Comparison of ENCODE assay signal across 8 mouse cellular contexts in genomic region chr8:116943555-116944384, GRCm38 (mm10). TPM values are rescaled to one million over a fixed set of nuclear protein-coding genes. Genes with fewer than 3 reads are reported as not detected.
DNase-seq lines count a peak whose midpoint lies in the region; ATAC-seq and TF ChIP-seq lines count a peak whose summit lies in the region.

No protein-coding gene starts in this region.

- DNase-seq in ES-CJ7 (ENCODE audit: low read depth, low spot score): peak; percentile 31
- peak; percentile 27 to 30 for DNase-seq in adrenal gland, postnatal 36 days
- DNase-seq in forebrain, embryonic 14.5 days (ENCODE audit: low spot score): peak; percentile 19
- peak; percentile 51 for DNase-seq in limb, embryonic 10.5 days (ENCODE audit: low spot score)
- no peak for DNase-seq in c-Kit-positive CD71-positive TER-119-positive erythroid progenitor cells, embryonic 14.5 days (ENCODE audit: low spot score)

- no peak for TF ChIP-seq POLR2A in small intestine, adult 2 months (IDR thresholded peaks at IDR 0.05; ENCODE audit: low read depth, low read length)

- peak overlapping the region; percentile 94 for H3K4me3 ChIP-seq in forebrain, embryonic 14.5 days (ENCODE audit: low read depth, low read length)
- H3K4me3 ChIP-seq in hindbrain, embryonic 13.5 days: peak overlapping the region; percentile 98
- H3K4me3 ChIP-seq in limb, embryonic 10.5 days: peak overlapping the region; percentile 96
- H3K4me3 ChIP-seq in small intestine, adult 2 months (ENCODE audit: low read depth, low read length): peak overlapping the region; percentile 84

- no peak for TF ChIP-seq CTCF in small intestine, adult 2 months (IDR thresholded peaks at IDR 0.05; ENCODE audit: extremely low read depth, insufficient read length, insufficient replicate concordance, low read depth, low read length)

- peaks cover 8% of the 10 kb centered on the region for H3K4me1 ChIP-seq in forebrain, embryonic 14.5 days (ENCODE audit: control insufficient read depth, insufficient read depth, low read length)
- H3K4me1 ChIP-seq in hindbrain, embryonic 13.5 days (replicated peaks): peaks cover 27% of the 10 kb centered on the region
- peaks cover 23% of the 10 kb centered on the region for H3K4me1 ChIP-seq in limb, embryonic 10.5 days
- peaks cover 13% of the 10 kb centered on the region for H3K4me1 ChIP-seq in small intestine, adult 2 months (ENCODE audit: control insufficient read depth, insufficient read depth, insufficient read length, low read length)

- H3K9ac ChIP-seq in forebrain, embryonic 14.5 days (ENCODE audit: low read length): peak overlapping the region; percentile 87
- H3K9ac ChIP-seq in hindbrain, embryonic 13.5 days: peak overlapping the region; percentile 93

- ATAC-seq in forebrain, embryonic 14.5 days: peak; percentile 79
- peak; percentile 83 for ATAC-seq in hindbrain, embryonic 13.5 days (ENCODE audit: low FRiP score)
- ATAC-seq in megakaryocyte-erythroid progenitor cell, adult 5-6 weeks (replicated peaks; ENCODE audit: low FRiP score, low TSS enrichment, poor library complexity, severe bottlenecking): 0 out of 2 replicates have a peak, but pooled peaks have one; percentile 8

- 0 out of 2 replicates have a peak, but pooled peaks cover 10% of the 10 kb centered on the region for H3K36me3 ChIP-seq in forebrain, embryonic 14.5 days (ENCODE audit: control insufficient read depth, insufficient read depth, low read length)
- no peaks in the 10 kb centered on the region; the same call in 1 of the 2 replicates for H3K36me3 ChIP-seq in hindbrain, embryonic 13.5 days
- H3K36me3 ChIP-seq in limb, embryonic 10.5 days: peaks cover 18% of the 10 kb centered on the region
- no peaks in the 10 kb centered on the region for H3K36me3 ChIP-seq in small intestine, adult 2 months (ENCODE audit: control insufficient read depth, insufficient read depth, low read length)

- peak overlapping the region; percentile 55; the same call in 1 of the 2 replicates for H3K27ac ChIP-seq in forebrain, embryonic 14.5 days (ENCODE audit: low read depth, low read length)
- peak overlapping the region; percentile 79 for H3K27ac ChIP-seq in hindbrain, embryonic 13.5 days
- H3K27ac ChIP-seq in limb, embryonic 10.5 days: peak overlapping the region; percentile 85
- no peak overlapping the region; the same call in 1 of the 2 replicates for H3K27ac ChIP-seq in small intestine, adult 2 months (ENCODE audit: insufficient read depth, low read depth, low read length)

- H3K4me2 ChIP-seq in forebrain, embryonic 14.5 days (ENCODE audit: low read length): peak overlapping the region; percentile 95
- peak overlapping the region; percentile 95 for H3K4me2 ChIP-seq in hindbrain, embryonic 13.5 days

- no peaks in the 10 kb centered on the region for H3K27me3 ChIP-seq in forebrain, embryonic 14.5 days (replicated peaks; ENCODE audit: control insufficient read depth, insufficient read depth, low read length)
- H3K27me3 ChIP-seq in hindbrain, embryonic 13.5 days: no peaks in the 10 kb centered on the region
- no peaks in the 10 kb centered on the region for H3K27me3 ChIP-seq in limb, embryonic 10.5 days (ENCODE audit: low read depth, poor library complexity, severe bottlenecking)
- H3K27me3 ChIP-seq in small intestine, adult 2 months (ENCODE audit: control insufficient read depth, insufficient read depth, low read length): no peaks in the 10 kb centered on the region

- under 1% methylated on average over 55 of the region's 62 CpGs for WGBS in forebrain, embryonic 14.5 days
- under 1% methylated on average over 62 of the region's 62 CpGs for WGBS in hindbrain, embryonic 13.5 days
- 2% methylated on average over 62 of the region's 62 CpGs for WGBS in limb, embryonic 10.5 days
- under 1% methylated on average over 62 of the region's 62 CpGs for WGBS in small intestine, adult 2 months

- H3K9me3 ChIP-seq in forebrain, embryonic 14.5 days (replicated peaks; ENCODE audit: control insufficient read depth, low read length): no peaks in the 10 kb centered on the region
- H3K9me3 ChIP-seq in hindbrain, embryonic 13.5 days: no peaks in the 10 kb centered on the region
- H3K9me3 ChIP-seq in limb, embryonic 10.5 days (replicated peaks): no peaks in the 10 kb centered on the region

RNA-seq across cellular contexts. Expression of gene Atmin, which starts 0.6 kb away (rescaled TPM):
- total RNA-seq in adrenal gland, postnatal 36 days (2021): 10 to 100 TPM; 23.1 to 24.4 TPM
- 16.4 and 16.9 TPM in 2 replicates for polyA plus RNA-seq in forebrain, embryonic 14.5 days (2014; fragmentation: Nextera tagmentation; extraction: Ambion mirVana)
- 19.5 and 20.9 TPM in 2 replicates for polyA plus RNA-seq in hindbrain, embryonic 13.5 days (2015; fragmentation: Nextera tagmentation; extraction: Ambion mirVana)
- polyA plus RNA-seq in limb, embryonic 10.5 days (2016; fragmentation: Nextera tagmentation; extraction: Ambion mirVana): 12.1 and 12.4 TPM in 2 replicates
- 15.5 and 19.7 TPM in 2 replicates for total RNA-seq in megakaryocyte-erythroid progenitor cell, adult 5-6 weeks (2014; fragmentation: Nextera tagmentation)
- 10.9 and 18.4 TPM in 2 replicates for total RNA-seq in megakaryocyte-erythroid progenitor cell, adult 5-6 weeks (2017)
- 6.7 and 10.4 TPM in 2 replicates for polyA plus RNA-seq in small intestine, adult 2 months (2012; rRNA removed)

RNA-seq across cellular contexts. Expression of gene Cenpn, which starts 22.2 kb away (rescaled TPM):
- total RNA-seq in adrenal gland, postnatal 36 days (2021): 1 to 10 TPM; 6.1 TPM
- polyA plus RNA-seq in forebrain, embryonic 14.5 days (2014; fragmentation: Nextera tagmentation; extraction: Ambion mirVana): 18.5 and 23.7 TPM in 2 replicates
- 10.5 and 13.6 TPM in 2 replicates for polyA plus RNA-seq in hindbrain, embryonic 13.5 days (2015; fragmentation: Nextera tagmentation; extraction: Ambion mirVana)
- polyA plus RNA-seq in limb, embryonic 10.5 days (2016; fragmentation: Nextera tagmentation; extraction: Ambion mirVana): 60.4 and 62.6 TPM in 2 replicates
- 48.4 and 59.1 TPM in 2 replicates for total RNA-seq in megakaryocyte-erythroid progenitor cell, adult 5-6 weeks (2014; fragmentation: Nextera tagmentation)
- total RNA-seq in megakaryocyte-erythroid progenitor cell, adult 5-6 weeks (2017): 44.1 and 44.8 TPM in 2 replicates
- 0.91 and 1.8 TPM in 2 replicates for polyA plus RNA-seq in small intestine, adult 2 months (2012; rRNA removed)

RNA-seq across cellular contexts. Expression of gene Cmc2, which starts 22.5 kb away (rescaled TPM):
- total RNA-seq in adrenal gland, postnatal 36 days (2021): 10 to 100 TPM; 54.0 to 60.9 TPM
- polyA plus RNA-seq in forebrain, embryonic 14.5 days (2014; fragmentation: Nextera tagmentation; extraction: Ambion mirVana): 43.1 and 52.6 TPM in 2 replicates
- 36.2 and 38.0 TPM in 2 replicates for polyA plus RNA-seq in hindbrain, embryonic 13.5 days (2015; fragmentation: Nextera tagmentation; extraction: Ambion mirVana)
- polyA plus RNA-seq in limb, embryonic 10.5 days (2016; fragmentation: Nextera tagmentation; extraction: Ambion mirVana): 68.6 and 70.3 TPM in 2 replicates
- 45.4 and 48.0 TPM in 2 replicates for total RNA-seq in megakaryocyte-erythroid progenitor cell, adult 5-6 weeks (2014; fragmentation: Nextera tagmentation)
- 51.6 and 53.3 TPM in 2 replicates for total RNA-seq in megakaryocyte-erythroid progenitor cell, adult 5-6 weeks (2017)
- polyA plus RNA-seq in small intestine, adult 2 months (2012; rRNA removed): 1.5 and 2.6 TPM in 2 replicates

RNA-seq across cellular contexts. Expression of gene 1700030J22Rik, which starts 35.0 kb away (rescaled TPM):
- total RNA-seq in adrenal gland, postnatal 36 days (2021): 1 to 10 TPM; 1.2 to 2.7 TPM
- polyA plus RNA-seq in forebrain, embryonic 14.5 days (2014; fragmentation: Nextera tagmentation; extraction: Ambion mirVana): 3.9 TPM in 2 replicates
- 6.3 and 7.5 TPM in 2 replicates for polyA plus RNA-seq in hindbrain, embryonic 13.5 days (2015; fragmentation: Nextera tagmentation; extraction: Ambion mirVana)
- 1.5 and 2.3 TPM in 2 replicates for polyA plus RNA-seq in limb, embryonic 10.5 days (2016; fragmentation: Nextera tagmentation; extraction: Ambion mirVana)
- total RNA-seq in megakaryocyte-erythroid progenitor cell, adult 5-6 weeks (2014; fragmentation: Nextera tagmentation): 0.64 TPM in 1 of 2 replicates, not detected in the other
- total RNA-seq in megakaryocyte-erythroid progenitor cell, adult 5-6 weeks (2017): 0.38 TPM in 1 of 2 replicates, not detected in the other
- 0.08 and 0.16 TPM in 2 replicates for polyA plus RNA-seq in small intestine, adult 2 months (2012; rRNA removed)

RNA-seq across cellular contexts. Expression of gene Gcsh, which starts 49.6 kb away (rescaled TPM):
- total RNA-seq in adrenal gland, postnatal 36 days (2021): 100 to 1,000 TPM; 125 to 176 TPM
- polyA plus RNA-seq in forebrain, embryonic 14.5 days (2014; fragmentation: Nextera tagmentation; extraction: Ambion mirVana): 85.8 and 112 TPM in 2 replicates
- polyA plus RNA-seq in hindbrain, embryonic 13.5 days (2015; fragmentation: Nextera tagmentation; extraction: Ambion mirVana): 93.0 and 95.0 TPM in 2 replicates
- polyA plus RNA-seq in limb, embryonic 10.5 days (2016; fragmentation: Nextera tagmentation; extraction: Ambion mirVana): 175 and 200 TPM in 2 replicates
- 71.7 and 72.1 TPM in 2 replicates for total RNA-seq in megakaryocyte-erythroid progenitor cell, adult 5-6 weeks (2014; fragmentation: Nextera tagmentation)
- 80.8 and 95.0 TPM in 2 replicates for total RNA-seq in megakaryocyte-erythroid progenitor cell, adult 5-6 weeks (2017)
- 11.2 and 14.6 TPM in 2 replicates for polyA plus RNA-seq in small intestine, adult 2 months (2012; rRNA removed)

Comparison
In these comparisons a context has a peak if more than half of its experiments do, and no peak if none do; other contexts are left out.
1. ATAC-seq: peak in every context shown above with its lines; median percentile 83 in hindbrain, embryonic 13.5 days; 79 in forebrain, embryonic 14.5 days; 8 in megakaryocyte-erythroid progenitor cell, adult 5-6 weeks.
2. RNA of gene Cmc2, which starts 22.5 kb away (polyA plus RNA-seq): 68.6 to 70.3 TPM in limb, embryonic 10.5 days, 43.1 to 52.6 TPM in forebrain, embryonic 14.5 days and 36.2 to 38.0 TPM in hindbrain, embryonic 13.5 days; 1.5 to 2.6 TPM in small intestine, adult 2 months; every median in the first group is over 10 times any median in the second.
3. Peak in every context shown above with its lines, with median percentiles within 50 percentile points of each other: H3K4me3 ChIP-seq.